ENCODE assay signal across 25 mouse cellular contexts in the genomic region with DNA sequence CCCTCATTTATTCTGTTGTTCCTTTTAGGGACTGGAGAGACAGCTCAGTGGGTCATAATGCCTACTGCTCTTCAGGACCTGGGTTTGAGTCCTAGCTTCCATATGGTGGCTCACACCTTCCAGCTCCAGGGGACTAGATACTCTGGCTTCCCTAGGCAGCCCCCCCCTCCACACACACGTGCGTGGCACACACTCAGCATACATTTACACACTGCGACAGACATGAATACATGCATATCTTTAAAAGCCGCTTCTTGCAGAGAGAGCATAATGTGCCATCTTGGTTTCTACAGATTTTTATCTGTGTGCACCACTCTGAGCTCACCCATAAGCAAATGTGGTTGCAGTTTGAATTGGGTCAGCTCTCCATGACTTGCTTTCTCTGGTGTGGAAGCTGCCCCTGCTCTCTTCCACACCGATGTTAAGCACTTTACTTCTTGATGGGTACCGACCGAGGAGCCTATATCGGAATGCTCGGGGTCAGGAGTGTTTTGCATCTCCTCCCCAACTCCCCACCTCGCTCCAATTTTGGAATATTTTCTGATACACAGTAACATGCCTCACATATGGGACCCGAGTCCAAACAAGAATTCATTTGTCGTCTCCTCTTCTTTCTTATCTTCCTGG. TPM values are rescaled to one million over a fixed set of nuclear protein-coding genes. Genes with fewer than 3 reads are reported as not detected.
DNase-seq lines count a peak whose midpoint lies in the region; ATAC-seq and TF ChIP-seq lines count a peak whose summit lies in the region.
"Had no signal": no experiment of that assay in that cellular context is flagged by ENCODE, and none has a peak within 500 bp of the region (broad histone marks: within the 10 kb centered on the region; RNA-seq: fewer than 3 reads in every experiment).

No protein-coding gene starts in this region.

- no peak overlapping the region for H3K4me2 ChIP-seq in forebrain, embryonic 15.5 days (replicated peaks)
- H3K4me2 ChIP-seq in forebrain, embryonic 13.5 days: no peak overlapping the region
- H3K4me2 ChIP-seq: embryonic facial prominence, embryonic 13.5 days; heart, embryonic 11.5 days; hindbrain, embryonic 12.5 days; hindbrain, embryonic 15.5 days; intestine, embryonic 15.5 days had no signal

- no peak for TF ChIP-seq POLR2A in brain, embryonic 14.5 days (IDR thresholded peaks at IDR 0.05; ENCODE audit: borderline replicate concordance, extremely low read depth, insufficient read depth, insufficient read length, poor library complexity, severe bottlenecking)

- H3K36me3 ChIP-seq in forebrain, embryonic 15.5 days: no peaks in the 10 kb centered on the region
- no peaks in the 10 kb centered on the region for H3K36me3 ChIP-seq in forebrain, embryonic 13.5 days (ENCODE audit: poor library complexity, severe bottlenecking)
- H3K36me3 ChIP-seq: embryonic facial prominence, embryonic 10.5 days; embryonic facial prominence, embryonic 13.5 days; hindbrain, embryonic 12.5 days; hindbrain, embryonic 15.5 days; intestine, embryonic 15.5 days had no signal

- no peak overlapping the region for H3K4me3 ChIP-seq in forebrain, embryonic 15.5 days
- H3K4me3 ChIP-seq in forebrain, embryonic 13.5 days: no peak overlapping the region
- no peak overlapping the region for H3K4me3 ChIP-seq in layer of hippocampus, adult 2 months
- H3K4me3 ChIP-seq: embryonic facial prominence, embryonic 10.5 days; embryonic facial prominence, embryonic 13.5 days; erythroblast, embryonic 14.5 days; gastrocnemius, adult 2 months; hindbrain, embryonic 12.5 days; hindbrain, embryonic 15.5 days; intestine, embryonic 15.5 days had no signal

- TF ChIP-seq CTCF in layer of hippocampus, adult 2 months (conservative IDR thresholded peaks at IDR 0.05): no peak
- TF ChIP-seq CTCF in brain, embryonic 14.5 days (IDR thresholded peaks at IDR 0.05; ENCODE audit: borderline replicate concordance, extremely low read depth, insufficient read depth, insufficient read length): no peak

- peak overlapping the region; percentile 64 for H3K27ac ChIP-seq in forebrain, embryonic 15.5 days (replicated peaks)
- H3K27ac ChIP-seq in forebrain, embryonic 13.5 days: no peak overlapping the region
- peak overlapping the region; percentile 12 for H3K27ac ChIP-seq in layer of hippocampus, adult 2 months
- H3K27ac ChIP-seq: embryonic facial prominence, embryonic 10.5 days; embryonic facial prominence, embryonic 13.5 days; gastrocnemius, adult 2 months; hindbrain, embryonic 12.5 days; hindbrain, embryonic 15.5 days; intestine, embryonic 15.5 days had no signal

- no peaks in the 10 kb centered on the region for H3K27me3 ChIP-seq in forebrain, embryonic 15.5 days
- no peaks in the 10 kb centered on the region for H3K27me3 ChIP-seq in forebrain, embryonic 13.5 days
- H3K27me3 ChIP-seq: hindbrain, embryonic 12.5 days; hindbrain, embryonic 15.5 days; intestine, embryonic 15.5 days had no signal

- 79% methylated on average over 12 of the region's 12 CpGs for WGBS in forebrain, embryonic 15.5 days
- WGBS in forebrain, embryonic 13.5 days: 92% methylated on average over 12 of the region's 12 CpGs

- H3K9me3 ChIP-seq in forebrain, embryonic 15.5 days: no peaks in the 10 kb centered on the region
- no peaks in the 10 kb centered on the region for H3K9me3 ChIP-seq in forebrain, embryonic 13.5 days (replicated peaks)
- H3K9me3 ChIP-seq: embryonic facial prominence, embryonic 10.5 days; embryonic facial prominence, embryonic 13.5 days; hindbrain, embryonic 12.5 days; hindbrain, embryonic 15.5 days; intestine, embryonic 15.5 days had no signal

- no peak for DNase-seq in layer of hippocampus, adult 2 months (ENCODE audit: low spot score in 2 of 2)
- DNase-seq in layer of hippocampus, adult 11-12 months (ENCODE audit: low spot score): no peak
- peak; percentile 50 for DNase-seq in brain, embryonic 14.5 days (ENCODE audit: low read depth)
- no peak for DNase-seq in embryo, embryonic 11 days
- no peak for DNase-seq in spleen, postnatal 14 days (ENCODE audit: low spot score in 2 of 2)
- DNase-seq: adrenal gland, postnatal 10 days; adrenal gland, postnatal 36 days; B cell, adult 2 months; cerebellum, adult 11 months; cerebellum, adult 2 months; cerebellum, adult 9-11 months; cerebellum, postnatal 25 days; gastrocnemius, adult 2 months; gastrocnemius, postnatal 14 days; heart, adult 11 months; kidney, adult 11 months had no signal

- peak; percentile 53 for ATAC-seq in forebrain, embryonic 15.5 days (replicated peaks)
- no peak; the same call in 1 of the 2 replicates for ATAC-seq in forebrain, embryonic 13.5 days
- ATAC-seq: intestine, embryonic 15.5 days had no signal

- peaks cover 31% of the 10 kb centered on the region for H3K4me1 ChIP-seq in forebrain, embryonic 15.5 days
- peaks cover 24% of the 10 kb centered on the region for H3K4me1 ChIP-seq in forebrain, embryonic 13.5 days
- H3K4me1 ChIP-seq: intestine, embryonic 15.5 days had no signal

- H3K9ac ChIP-seq in forebrain, embryonic 15.5 days (replicated peaks): no peak overlapping the region
- no peak overlapping the region for H3K9ac ChIP-seq in forebrain, embryonic 13.5 days
- H3K9ac ChIP-seq: embryonic facial prominence, embryonic 13.5 days; hindbrain, embryonic 12.5 days; hindbrain, embryonic 15.5 days; intestine, embryonic 15.5 days had no signal

RNA-seq across cellular contexts. Expression of a gene that starts 10.8 kb away (rescaled TPM):
- 22.1 and 24.4 TPM in 2 replicates for polyA plus RNA-seq in forebrain, embryonic 15.5 days (2015; fragmentation: Nextera tagmentation; extraction: Ambion mirVana)
- polyA plus RNA-seq in forebrain, embryonic 13.5 days (2015; fragmentation: Nextera tagmentation; extraction: Ambion mirVana): 7.8 and 8.4 TPM in 2 replicates
- total RNA-seq in layer of hippocampus, adult 2 months (2021): 100 to 1,000 TPM; 147 to 150 TPM
- 3.2 and 6.4 TPM in 2 replicates for polyA plus RNA-seq in brain, embryonic 14.5 days (2012; rRNA removed)

RNA-seq across cellular contexts. Expression of a gene that starts 51.3 kb away (rescaled TPM):
- 13.4 and 14.7 TPM in 2 replicates for polyA plus RNA-seq in forebrain, embryonic 15.5 days (2015; fragmentation: Nextera tagmentation; extraction: Ambion mirVana)
- 11.5 and 14.1 TPM in 2 replicates for polyA plus RNA-seq in forebrain, embryonic 13.5 days (2015; fragmentation: Nextera tagmentation; extraction: Ambion mirVana)
- total RNA-seq in layer of hippocampus, adult 2 months (2021): 10 to 100 TPM; 11.3 to 12.8 TPM
- polyA plus RNA-seq in brain, embryonic 14.5 days (2012; rRNA removed): 11.9 and 14.0 TPM in 2 replicates
